Mouse (Mus musculus) midbrain, embryonic 14.5 days (tissue): Measurements from ENCODE around the gene Rheb. TPM values are rescaled to one million over a fixed set of nuclear protein-coding genes. Genes with fewer than 3 reads are reported as not detected.

Source experiments
- ATAC-seq: fragments of 200-750 bp; cut with Nextera tagmentation; 2 replicates; pipeline ENCODE4 v1.8.0; 2017; ENCODE audit warnings: moderate number of reproducible peaks, moderate library complexity; ENCODE audit not compliant: low FRiP score, low TSS enrichment
- DNase-seq: peaks from one replicate; pipeline ENCODE4 v3.0.0-alpha.2; 2015
- H3K27ac ChIP-seq: fragments of 300-500 bp; sonication (generic); replicated peaks from 2 replicates; pipeline ENCODE4 v1.5.1; 2014; ENCODE audit warnings: mild to moderate bottlenecking, low read depth, low read length, moderate library complexity
- H3K27me3 ChIP-seq: fragments of 300-500 bp; sonication (generic); 2 replicates; pipeline ENCODE4 v1.6.1; 2014; ENCODE audit warnings: low read length, control low read depth, mixed read lengths; ENCODE audit not compliant: control insufficient read depth, insufficient read depth
- H3K36me3 ChIP-seq: fragments of 300-500 bp; sonication (generic); 2 replicates; pipeline ENCODE4 v1.6.1; 2014; ENCODE audit warnings: low read length, control low read depth; ENCODE audit not compliant: control insufficient read depth, insufficient read depth
- H3K4me1 ChIP-seq: fragments of 300-500 bp; sonication (generic); 2 replicates; pipeline ENCODE4 v1.6.1; 2014; ENCODE audit warnings: mild to moderate bottlenecking, antibody characterized with exemption, low read length, control low read depth; ENCODE audit not compliant: control insufficient read depth, insufficient read depth
- H3K4me2 ChIP-seq: fragments of 300-500 bp; sonication (generic); 2 replicates; pipeline ENCODE4 v1.6.1; 2014; ENCODE audit warnings: mild to moderate bottlenecking, low read length, moderate library complexity
- H3K4me3 ChIP-seq: fragments of 300-500 bp; sonication (generic); replicated peaks from 2 replicates; pipeline ENCODE4 v1.5.1; 2014; ENCODE audit warnings: low read depth, low read length
- H3K9ac ChIP-seq: fragments of 300-500 bp; sonication (generic); replicated peaks from 2 replicates; pipeline ENCODE4 v1.6.1; 2014; ENCODE audit warnings: mild to moderate bottlenecking, low read length, moderate library complexity
- H3K9me3 ChIP-seq: fragments of 300-500 bp; sonication (generic); 2 replicates; pipeline ENCODE4 v1.6.1; 2016; ENCODE audit warnings: low read length, control low read depth, mixed read lengths; ENCODE audit not compliant: control insufficient read depth
- WGBS: fragments of 180-500 bp; shearing (Covaris S2); extraction: QIAGEN DNeasy Blood & Tissue Kit; methylation state at CpG from one replicate; pipeline ENCODE4 v1.1.7; 2014; 5-methylcytosine and 5-hydroxymethylcytosine counted together
- polyA plus RNA-seq: library from polyadenylated mRNA; unstranded; fragments of >200 nt; fragmentation: Nextera tagmentation; extraction: Ambion mirVana; gene quantifications from 2 replicates; pipeline ENCODE4 v1.2.1, GENCODE M21; 2014

Gene Rheb
- polyA plus RNA-seq, 1 experiment from 2014 or later = 240 TPM

GRCm38 (mm10) chr5:24873221-24873620 lies 30.8 kb upstream of the Rheb start:
- 82% methylated on average over 6 of the region's 6 CpGs for WGBS
- ATAC-seq (no peak), DNase-seq (no peak)
- no peaks in the 10 kb centered on the region for H3K4me1 ChIP-seq
- H3K27ac ChIP-seq = no peak overlapping the region
- peaks cover 55% of the 10 kb centered on the region for H3K36me3 ChIP-seq
- no peak overlapping the region for H3K4me3 ChIP-seq
- no peaks in the 10 kb centered on the region for H3K27me3 ChIP-seq
- H3K9me3 ChIP-seq = no peaks in the 10 kb centered on the region
- no peak overlapping the region for H3K4me2 ChIP-seq
- H3K9ac ChIP-seq = no peak overlapping the region

- Histone ChIP-seq H3K27ac (no peak overlapping the region), H3K27me3 (no peaks in the 10 kb centered on the region), H3K4me2 (no peak overlapping the region), H3K4me3 (no peak overlapping the region), H3K9ac (no peak overlapping the region), H3K36me3 (peaks cover 52% of the 10 kb centered on the region), H3K9me3 (no peaks in the 10 kb centered on the region), H3K4me1 (no peaks in the 10 kb centered on the region)
- WGBS = 95% methylated on average over 12 of the region's 12 CpGs
- ATAC-seq (no peak), DNase-seq (no peak)
These were observed 28.9 kb upstream of the Rheb start for GRCm38 (mm10) chr5:24871276-24871675.

- Histone ChIP-seq H3K27ac (no peak overlapping the region), H3K9ac (no peak overlapping the region), H3K4me2 (no peak overlapping the region), H3K27me3 (no peaks in the 10 kb centered on the region), H3K4me1 (no peaks in the 10 kb centered on the region), H3K36me3 (peaks cover 48% of the 10 kb centered on the region), H3K4me3 (no peak overlapping the region), H3K9me3 (no peaks in the 10 kb centered on the region)
- WGBS = 71% methylated on average over 11 of the region's 11 CpGs
- peak; percentile 53 for DNase-seq
- peak; percentile 17; the same call in 1 of the 2 replicates for ATAC-seq
These were observed 27.4 kb upstream of the Rheb start for GRCm38 (mm10) chr5:24869796-24870289.

- ATAC-seq (no peak), DNase-seq (no peak)
- Histone ChIP-seq H3K27ac (no peak overlapping the region), H3K4me3 (no peak overlapping the region), H3K9ac (no peak overlapping the region), H3K4me1 (no peaks in the 10 kb centered on the region), H3K27me3 (no peaks in the 10 kb centered on the region), H3K9me3 (no peaks in the 10 kb centered on the region), H3K36me3 (peaks cover 62% of the 10 kb centered on the region), H3K4me2 (no peak overlapping the region)
- 86% methylated on average over 12 of the region's 12 CpGs for WGBS
These were observed 21.4 kb upstream of the Rheb start for GRCm38 (mm10) chr5:24863804-24864203.

GRCm38 (mm10) chr5:24861449-24861930 lies 19.1 kb upstream of the Rheb start:
- Histone ChIP-seq H3K9me3 (no peaks in the 10 kb centered on the region), H3K27me3 (no peaks in the 10 kb centered on the region), H3K36me3 (peaks cover 48% of the 10 kb centered on the region), H3K4me3 (no peak overlapping the region), H3K4me2 (no peak overlapping the region), H3K9ac (no peak overlapping the region), H3K27ac (no peak overlapping the region), H3K4me1 (no peaks in the 10 kb centered on the region)
- no peak for ATAC-seq
- WGBS = 90% methylated on average over 9 of the region's 9 CpGs
- DNase-seq = no peak

- no peak overlapping the region for H3K27ac ChIP-seq
- no peaks in the 10 kb centered on the region for H3K27me3 ChIP-seq
- H3K4me1 ChIP-seq = no peaks in the 10 kb centered on the region
- WGBS = 87% methylated on average over 13 of the region's 13 CpGs
- ATAC-seq (no peak), DNase-seq (peak; percentile 42)
- H3K4me2 ChIP-seq = no peak overlapping the region
- H3K36me3 ChIP-seq = peaks cover 42% of the 10 kb centered on the region
- H3K9me3 ChIP-seq = no peaks in the 10 kb centered on the region
- H3K4me3 ChIP-seq = no peak overlapping the region
- no peak overlapping the region for H3K9ac ChIP-seq
These were observed 18.4 kb upstream of the Rheb start for GRCm38 (mm10) chr5:24860635-24861448.

GRCm38 (mm10) chr5:24859771-24860540 lies 17.5 kb upstream of the Rheb start:
- Histone ChIP-seq H3K9me3 (no peaks in the 10 kb centered on the region), H3K4me2 (no peak overlapping the region), H3K27me3 (no peaks in the 10 kb centered on the region), H3K4me3 (no peak overlapping the region), H3K36me3 (peaks cover 38% of the 10 kb centered on the region), H3K9ac (no peak overlapping the region), H3K4me1 (no peaks in the 10 kb centered on the region), H3K27ac (no peak overlapping the region)
- ATAC-seq = no peak
- WGBS = 85% methylated on average over 3 of the region's 3 CpGs
- no peak for DNase-seq

- H3K4me1 ChIP-seq = no peaks in the 10 kb centered on the region
- no peaks in the 10 kb centered on the region for H3K36me3 ChIP-seq
- no peak overlapping the region for H3K9ac ChIP-seq
- ATAC-seq (no peak), DNase-seq (no peak)
- H3K4me2 ChIP-seq = no peak overlapping the region
- no peaks in the 10 kb centered on the region for H3K9me3 ChIP-seq
- 77% methylated on average over 3 of the region's 3 CpGs for WGBS
- no peaks in the 10 kb centered on the region for H3K27me3 ChIP-seq
- H3K4me3 ChIP-seq = no peak overlapping the region
- H3K27ac ChIP-seq = no peak overlapping the region
These were observed 12.6 kb upstream of the Rheb start for GRCm38 (mm10) chr5:24854827-24855600.
